Mouse (Mus musculus): ENCODE results near the gene Disp2.

Gene Disp2

GRCm38 (mm10) chr2:118786525-118786924 lies 7.0 kb downstream of the Disp2 start:
- no peak for DNase-seq (ENCODE audit: low read depth, low spot score)

GRCm38 (mm10) chr2:118789501-118789900 lies 10.0 kb downstream of the Disp2 start:
- no peak for DNase-seq (ENCODE audit: low read depth, low spot score)

GRCm38 (mm10) chr2:118790221-118790550 lies 10.7 kb downstream of the Disp2 start:
- no peak for DNase-seq (ENCODE audit: low read depth, low spot score)

GRCm38 (mm10) chr2:118790551-118791525 lies 11.3 kb downstream of the Disp2 start:
- DNase-seq (ENCODE audit: low read depth, low spot score), result peak; percentile 80

GRCm38 (mm10) chr2:118791591-118792258 lies 12.2 kb downstream of the Disp2 start:
- DNase-seq (ENCODE audit: low read depth, low spot score), result no peak

- no peak for DNase-seq (ENCODE audit: low read depth, low spot score)
Measured at GRCm38 (mm10) chr2:118792259-118792613, 12.7 kb downstream of the Disp2 start.

GRCm38 (mm10) chr2:118793636-118794035 lies 14.1 kb downstream of the Disp2 start:
- no peak for DNase-seq (ENCODE audit: low read depth, low spot score)

- no peak for DNase-seq (ENCODE audit: low read depth, low spot score)
Measured at GRCm38 (mm10) chr2:118802542-118803118, 23.1 kb downstream of the Disp2 start.

GRCm38 (mm10) chr2:118804474-118804873 lies 25.0 kb downstream of the Disp2 start:
- DNase-seq (ENCODE audit: low read depth, low spot score), result no peak

- DNase-seq (ENCODE audit: low read depth, low spot score), result no peak
Measured at GRCm38 (mm10) chr2:118805137-118805536, 25.6 kb downstream of the Disp2 start.

GRCm38 (mm10) chr2:118805756-118806155 lies 26.2 kb downstream of the Disp2 start:
- DNase-seq (ENCODE audit: low read depth, low spot score), result no peak

GRCm38 (mm10) chr2:118806860-118807259 lies 27.3 kb downstream of the Disp2 start:
- no peak for DNase-seq (ENCODE audit: low read depth, low spot score)

- DNase-seq (ENCODE audit: low read depth, low spot score), result no peak
Measured at GRCm38 (mm10) chr2:118810861-118811260, 31.3 kb downstream of the Disp2 start.

- no peak for DNase-seq (ENCODE audit: low read depth, low spot score)
Measured at GRCm38 (mm10) chr2:118812724-118813123, 33.2 kb downstream of the Disp2 start.

- DNase-seq (ENCODE audit: low read depth, low spot score), result peak; percentile 71
Measured at GRCm38 (mm10) chr2:118813981-118814836, 34.7 kb downstream of the Disp2 start, which contains the start of gene Knstrn. Gene Knstrn, plus strand, starts transcription at chr2:118814003.

- no peak for DNase-seq (ENCODE audit: low read depth, low spot score)
Measured at GRCm38 (mm10) chr2:118822800-118823199, 43.3 kb downstream of the Disp2 start.

GRCm38 (mm10) chr2:118824396-118824795 lies 44.9 kb downstream of the Disp2 start:
- DNase-seq (ENCODE audit: low read depth, low spot score), result no peak

GRCm38 (mm10) chr2:118829096-118829495 lies 49.6 kb downstream of the Disp2 start:
- DNase-seq (ENCODE audit: low read depth, low spot score), result no peak

- no peak for DNase-seq (ENCODE audit: low read depth, low spot score)
Measured at GRCm38 (mm10) chr2:118834061-118834460, 54.5 kb downstream of the Disp2 start.

GRCm38 (mm10) chr2:118835115-118835514 lies 55.6 kb downstream of the Disp2 start:
- DNase-seq (ENCODE audit: low read depth, low spot score), result no peak

- DNase-seq (ENCODE audit: low read depth, low spot score), result no peak
Measured at GRCm38 (mm10) chr2:118838330-118838729, 58.8 kb downstream of the Disp2 start.

All from WW6 (cell line).